In the genomic region with DNA sequence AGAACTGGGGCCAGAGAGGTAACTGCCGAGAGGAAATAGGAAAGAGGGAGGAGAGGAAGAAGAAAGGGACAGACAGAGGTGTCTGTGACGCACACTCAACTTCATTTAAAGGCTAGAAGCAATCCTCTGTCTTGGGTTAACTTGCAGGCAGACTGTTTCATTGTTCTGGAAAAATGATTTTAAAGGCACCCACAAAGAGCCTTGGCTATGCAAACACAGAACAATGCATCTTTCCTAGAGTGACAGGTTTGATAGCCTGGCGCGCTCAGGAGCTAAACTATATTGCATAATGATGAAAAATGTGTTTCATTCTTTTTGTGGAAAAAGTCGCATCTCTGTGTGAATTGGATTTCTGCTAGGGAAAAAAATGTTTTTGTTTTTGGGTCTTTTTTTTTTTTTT, we compare ENCODE assay signal across 28 mouse cellular contexts.
DNase-seq lines count a peak whose midpoint lies in the region; ATAC-seq and TF ChIP-seq lines count a peak whose summit lies in the region.
"Had no signal": no experiment of that assay in that cellular context is flagged by ENCODE, and none has a peak within 500 bp of the region (broad histone marks: within the 10 kb centered on the region; RNA-seq: fewer than 3 reads in every experiment).

No protein-coding gene starts in this region.

- peaks cover 4% of the 10 kb centered on the region; the same call in 1 of the 2 replicates for H3K4me1 ChIP-seq in forebrain, embryonic 14.5 days (ENCODE audit: control insufficient read depth, insufficient read depth, low read length)
- peaks cover 24% of the 10 kb centered on the region for H3K4me1 ChIP-seq in forebrain, embryonic 12.5 days
- peaks cover 10% of the 10 kb centered on the region for H3K4me1 ChIP-seq in hindbrain, embryonic 12.5 days
- H3K4me1 ChIP-seq in hindbrain, embryonic 14.5 days (replicated peaks; ENCODE audit: control insufficient read depth, insufficient read depth, low read length): peaks cover 19% of the 10 kb centered on the region
- peaks cover 32% of the 10 kb centered on the region for H3K4me1 ChIP-seq in midbrain, embryonic 15.5 days
- 0 out of 2 replicates have a peak, but pooled peaks cover 3% of the 10 kb centered on the region for H3K4me1 ChIP-seq in midbrain, postnatal 0 days (ENCODE audit: insufficient read depth, low read length)
- H3K4me1 ChIP-seq: intestine, embryonic 15.5 days; limb, embryonic 15.5 days; liver, embryonic 13.5 days had no signal

- H3K36me3 ChIP-seq in forebrain, embryonic 14.5 days (ENCODE audit: control insufficient read depth, insufficient read depth, low read length): no peaks in the 10 kb centered on the region
- no peaks in the 10 kb centered on the region for H3K36me3 ChIP-seq in forebrain, embryonic 12.5 days (replicated peaks)
- H3K36me3 ChIP-seq in hindbrain, embryonic 12.5 days: no peaks in the 10 kb centered on the region
- no peaks in the 10 kb centered on the region for H3K36me3 ChIP-seq in hindbrain, embryonic 14.5 days (replicated peaks; ENCODE audit: control insufficient read depth, insufficient read depth)
- no peaks in the 10 kb centered on the region for H3K36me3 ChIP-seq in midbrain, embryonic 15.5 days (replicated peaks)
- no peaks in the 10 kb centered on the region for H3K36me3 ChIP-seq in midbrain, postnatal 0 days (ENCODE audit: insufficient read depth, low read length)
- H3K36me3 ChIP-seq: heart, embryonic 13.5 days; intestine, embryonic 15.5 days; limb, embryonic 10.5 days; limb, embryonic 15.5 days; liver, embryonic 13.5 days; neural tube, embryonic 15.5 days had no signal

- no peak overlapping the region for H3K4me2 ChIP-seq in forebrain, embryonic 14.5 days (ENCODE audit: low read length)
- H3K4me2 ChIP-seq in forebrain, embryonic 12.5 days: no peak overlapping the region
- H3K4me2 ChIP-seq in hindbrain, embryonic 12.5 days (replicated peaks): no peak overlapping the region
- no peak overlapping the region for H3K4me2 ChIP-seq in hindbrain, embryonic 14.5 days (replicated peaks)
- H3K4me2 ChIP-seq in midbrain, embryonic 15.5 days: no peak overlapping the region
- H3K4me2 ChIP-seq in midbrain, postnatal 0 days (ENCODE audit: low read depth, low read length, poor library complexity, severe bottlenecking): no peak overlapping the region
- H3K4me2 ChIP-seq: heart, embryonic 13.5 days; intestine, embryonic 15.5 days; limb, embryonic 15.5 days; liver, embryonic 13.5 days; neural tube, embryonic 15.5 days had no signal

- no peak overlapping the region for H3K4me3 ChIP-seq in forebrain, embryonic 14.5 days (ENCODE audit: low read depth, low read length)
- no peak overlapping the region for H3K4me3 ChIP-seq in forebrain, embryonic 12.5 days (replicated peaks)
- H3K4me3 ChIP-seq in hindbrain, embryonic 12.5 days: no peak overlapping the region
- H3K4me3 ChIP-seq in hindbrain, embryonic 14.5 days (replicated peaks; ENCODE audit: low read length): no peak overlapping the region
- no peak overlapping the region for H3K4me3 ChIP-seq in midbrain, embryonic 15.5 days
- H3K4me3 ChIP-seq in midbrain, postnatal 0 days (ENCODE audit: low read depth, low read length): no peak overlapping the region
- H3K4me3 ChIP-seq: heart, embryonic 13.5 days; intestine, embryonic 15.5 days; limb, embryonic 10.5 days; limb, embryonic 15.5 days; liver, embryonic 13.5 days; neural tube, embryonic 15.5 days had no signal

- no peak for ATAC-seq in forebrain, embryonic 14.5 days
- no peak for ATAC-seq in forebrain, embryonic 12.5 days (ENCODE audit: low FRiP score)
- ATAC-seq in hindbrain, embryonic 12.5 days (ENCODE audit: low FRiP score): no peak
- ATAC-seq in hindbrain, embryonic 14.5 days (ENCODE audit: low FRiP score): no peak
- ATAC-seq in midbrain, embryonic 15.5 days (replicated peaks): no peak
- no peak for ATAC-seq in midbrain, postnatal 0 days (ENCODE audit: low FRiP score)
- ATAC-seq: activated CD4-positive, CD25-positive, alpha-beta regulatory T cell, adult 4 months; intestine, embryonic 15.5 days had no signal

- no peak overlapping the region for H3K27ac ChIP-seq in forebrain, embryonic 14.5 days (ENCODE audit: low read depth, low read length)
- H3K27ac ChIP-seq in forebrain, embryonic 12.5 days: no peak overlapping the region
- 0 out of 2 replicates have a peak overlapping the region, but pooled peaks have one; percentile 18 for H3K27ac ChIP-seq in hindbrain, embryonic 12.5 days
- no peak overlapping the region for H3K27ac ChIP-seq in hindbrain, embryonic 14.5 days
- H3K27ac ChIP-seq in midbrain, embryonic 15.5 days: peak overlapping the region; percentile 32; the same call in 1 of the 2 replicates
- no peak overlapping the region for H3K27ac ChIP-seq in midbrain, postnatal 0 days (ENCODE audit: low read depth, low read length)
- H3K27ac ChIP-seq: heart, embryonic 13.5 days; intestine, embryonic 15.5 days; kidney, postnatal 0 days; limb, embryonic 10.5 days; limb, embryonic 15.5 days; liver, embryonic 13.5 days; macrophage; neural tube, embryonic 15.5 days had no signal

- TF ChIP-seq CTCF in midbrain, postnatal 0 days (IDR thresholded peaks at IDR 0.05): no peak

- H3K27me3 ChIP-seq in forebrain, embryonic 14.5 days (replicated peaks; ENCODE audit: control insufficient read depth, insufficient read depth, low read length): no peaks in the 10 kb centered on the region
- no peaks in the 10 kb centered on the region for H3K27me3 ChIP-seq in forebrain, embryonic 12.5 days
- no peaks in the 10 kb centered on the region for H3K27me3 ChIP-seq in hindbrain, embryonic 12.5 days
- no peaks in the 10 kb centered on the region for H3K27me3 ChIP-seq in hindbrain, embryonic 14.5 days (ENCODE audit: control insufficient read depth, insufficient read depth, low read length)
- no peaks in the 10 kb centered on the region for H3K27me3 ChIP-seq in midbrain, embryonic 15.5 days (replicated peaks)
- no peaks in the 10 kb centered on the region for H3K27me3 ChIP-seq in midbrain, postnatal 0 days (ENCODE audit: insufficient read depth, low read length)
- H3K27me3 ChIP-seq: CH12.LX; heart, embryonic 13.5 days; intestine, embryonic 15.5 days; limb, embryonic 15.5 days; liver, embryonic 13.5 days; neural tube, embryonic 15.5 days had no signal

- no peaks in the 10 kb centered on the region for H3K9me3 ChIP-seq in forebrain, embryonic 14.5 days (replicated peaks; ENCODE audit: control insufficient read depth, low read length)
- no peaks in the 10 kb centered on the region for H3K9me3 ChIP-seq in forebrain, embryonic 12.5 days
- no peaks in the 10 kb centered on the region for H3K9me3 ChIP-seq in hindbrain, embryonic 12.5 days (replicated peaks)
- H3K9me3 ChIP-seq in hindbrain, embryonic 14.5 days (ENCODE audit: control insufficient read depth, low read length): no peaks in the 10 kb centered on the region
- no peaks in the 10 kb centered on the region for H3K9me3 ChIP-seq in midbrain, embryonic 15.5 days
- no peaks in the 10 kb centered on the region for H3K9me3 ChIP-seq in midbrain, postnatal 0 days (ENCODE audit: low read length)
- H3K9me3 ChIP-seq: heart, embryonic 13.5 days; intestine, embryonic 15.5 days; limb, embryonic 10.5 days; limb, embryonic 15.5 days; liver, embryonic 13.5 days; neural tube, embryonic 15.5 days had no signal

- no peak overlapping the region for H3K9ac ChIP-seq in forebrain, embryonic 14.5 days (ENCODE audit: low read length)
- H3K9ac ChIP-seq in forebrain, embryonic 12.5 days: no peak overlapping the region
- H3K9ac ChIP-seq in hindbrain, embryonic 12.5 days: no peak overlapping the region
- no peak overlapping the region for H3K9ac ChIP-seq in hindbrain, embryonic 14.5 days
- no peak overlapping the region for H3K9ac ChIP-seq in midbrain, embryonic 15.5 days
- no peak overlapping the region for H3K9ac ChIP-seq in midbrain, postnatal 0 days (replicated peaks; ENCODE audit: low read length, poor library complexity, severe bottlenecking)
- H3K9ac ChIP-seq: heart, embryonic 13.5 days; intestine, embryonic 15.5 days; limb, embryonic 15.5 days; liver, embryonic 13.5 days; neural tube, embryonic 15.5 days had no signal

- 60% methylated on average over 5 of the region's 5 CpGs for WGBS in forebrain, embryonic 14.5 days
- 61% methylated on average over 5 of the region's 5 CpGs for WGBS in forebrain, embryonic 12.5 days
- WGBS in hindbrain, embryonic 12.5 days: 57% methylated on average over 5 of the region's 5 CpGs
- WGBS in hindbrain, embryonic 14.5 days: 47% methylated on average over 5 of the region's 5 CpGs
- 34% methylated on average over 5 of the region's 5 CpGs for WGBS in midbrain, embryonic 15.5 days
- 32% methylated on average over 5 of the region's 5 CpGs for WGBS in midbrain, postnatal 0 days

- peak; percentile 36 for DNase-seq in forebrain, embryonic 14.5 days (ENCODE audit: low spot score)
- DNase-seq in hindbrain, embryonic 14.5 days (ENCODE audit: low spot score): no peak
- DNase-seq in midbrain, postnatal 0 days (ENCODE audit: low spot score): no peak
- DNase-seq in thymus, postnatal 4 days: no peak
- DNase-seq: adrenal gland, adult 2 months; adrenal gland, postnatal 36 days; cerebellum, adult 8-10 months; cerebellum, postnatal 25 days; gastrocnemius, postnatal 10 days; heart, postnatal 10 days; kidney, adult 8-10 months; layer of hippocampus, postnatal 36 days; liver, embryonic 13.5 days; lung, adult 18-20 months; lung, postnatal 10 days; right cerebral cortex, postnatal 14 days had no signal

Comparison
In these comparisons a context has a peak if more than half of its experiments do, and no peak if none do; other contexts are left out.
1. H3K27ac ChIP-seq: peak in hindbrain, embryonic 12.5 days (single experiment) and midbrain, embryonic 15.5 days (single experiment); none in forebrain, embryonic 14.5 days (single experiment), forebrain, embryonic 12.5 days (single experiment), hindbrain, embryonic 14.5 days (single experiment) and midbrain, postnatal 0 days (single experiment).